Mouse (Mus musculus): ENCODE data around the gene Slc2a8. TPM values are rescaled to one million over a fixed set of nuclear protein-coding genes. Genes with fewer than 3 reads are reported as not detected.

The Slc2a8 gene
- polyA plus RNA-seq, 1 experiment = 4.3 TPM

- TF ChIP-seq GATA1 (IDR thresholded peaks at IDR 0.05; ENCODE audit: low read length) (no peak), TAL1 (IDR thresholded peaks at IDR 0.05; ENCODE audit: low read length) (no peak)
- no peak overlapping the region for H3K4me3 ChIP-seq (replicated peaks)
- H3K27me3 ChIP-seq (ENCODE audit: control insufficient read depth) = peaks cover 15% of the 10 kb centered on the region
- H3K36me3 ChIP-seq (ENCODE audit: control insufficient read depth) = peaks cover 26% of the 10 kb centered on the region
- peaks cover 61% of the 10 kb centered on the region for H3K4me1 ChIP-seq (ENCODE audit: control insufficient read depth)
- H3K9me3 ChIP-seq (ENCODE audit: control insufficient read depth, low read length) = no peaks in the 10 kb centered on the region
Measured at GRCm38 (mm10) chr2:32979675-32980074, 2.2 kb downstream of the Slc2a8 start.

- Histone ChIP-seq H3K9me3 (ENCODE audit: control insufficient read depth, low read length) (no peaks in the 10 kb centered on the region), H3K36me3 (ENCODE audit: control insufficient read depth) (peaks cover 36% of the 10 kb centered on the region), H3K27me3 (ENCODE audit: control insufficient read depth) (peaks cover 7% of the 10 kb centered on the region), H3K4me1 (ENCODE audit: control insufficient read depth) (peaks cover 61% of the 10 kb centered on the region), H3K4me3 (replicated peaks) (no peak overlapping the region)
- no peak for TF ChIP-seq GATA1 (IDR thresholded peaks at IDR 0.05; ENCODE audit: low read length)
- TF ChIP-seq TAL1 (IDR thresholded peaks at IDR 0.05; ENCODE audit: low read length) = no peak
Measured at GRCm38 (mm10) chr2:32978675-32979074, 3.2 kb downstream of the Slc2a8 start.

- no peak for TF ChIP-seq TAL1 (IDR thresholded peaks at IDR 0.05; ENCODE audit: low read length)
- TF ChIP-seq GATA1 (IDR thresholded peaks at IDR 0.05; ENCODE audit: low read length) = no peak
- Histone ChIP-seq H3K9me3 (ENCODE audit: control insufficient read depth, low read length) (no peaks in the 10 kb centered on the region), H3K4me1 (ENCODE audit: control insufficient read depth) (peaks cover 50% of the 10 kb centered on the region), H3K4me3 (replicated peaks) (no peak overlapping the region), H3K27me3 (ENCODE audit: control insufficient read depth) (no peaks in the 10 kb centered on the region), H3K36me3 (ENCODE audit: control insufficient read depth) (peaks cover 50% of the 10 kb centered on the region)
Measured at GRCm38 (mm10) chr2:32977114-32977513, 4.8 kb downstream of the Slc2a8 start.

GRCm38 (mm10) chr2:32974216-32974615 is 7.7 kb downstream of the Slc2a8 start:
- Histone ChIP-seq H3K36me3 (ENCODE audit: control insufficient read depth) (peaks cover 46% of the 10 kb centered on the region), H3K4me1 (ENCODE audit: control insufficient read depth) (peaks cover 23% of the 10 kb centered on the region), H3K4me3 (replicated peaks) (no peak overlapping the region), H3K9me3 (ENCODE audit: control insufficient read depth, low read length) (no peaks in the 10 kb centered on the region), H3K27me3 (ENCODE audit: control insufficient read depth) (no peaks in the 10 kb centered on the region)
- TF ChIP-seq GATA1 (IDR thresholded peaks at IDR 0.05; ENCODE audit: low read length) (no peak), TAL1 (IDR thresholded peaks at IDR 0.05; ENCODE audit: low read length) (no peak)

- H3K4me1 ChIP-seq (ENCODE audit: control insufficient read depth) = peaks cover 24% of the 10 kb centered on the region
- no peak for TF ChIP-seq TAL1 (IDR thresholded peaks at IDR 0.05; ENCODE audit: low read length)
- no peak for TF ChIP-seq GATA1 (IDR thresholded peaks at IDR 0.05; ENCODE audit: low read length)
- H3K9me3 ChIP-seq (ENCODE audit: control insufficient read depth, low read length) = no peaks in the 10 kb centered on the region
- H3K27me3 ChIP-seq (ENCODE audit: control insufficient read depth) = no peaks in the 10 kb centered on the region
- H3K36me3 ChIP-seq (ENCODE audit: control insufficient read depth) = peaks cover 39% of the 10 kb centered on the region
- H3K4me3 ChIP-seq (replicated peaks) = no peak overlapping the region
Measured at GRCm38 (mm10) chr2:32971235-32971634, 10.6 kb downstream of the Slc2a8 start.

GRCm38 (mm10) chr2:32969326-32969725 is 12.6 kb downstream of the Slc2a8 start:
- H3K4me3 ChIP-seq (replicated peaks) = no peak overlapping the region
- peaks cover 28% of the 10 kb centered on the region for H3K36me3 ChIP-seq (ENCODE audit: control insufficient read depth)
- peaks cover 40% of the 10 kb centered on the region for H3K4me1 ChIP-seq (ENCODE audit: control insufficient read depth)
- no peaks in the 10 kb centered on the region for H3K9me3 ChIP-seq (ENCODE audit: control insufficient read depth, low read length)
- TF ChIP-seq GATA1 (IDR thresholded peaks at IDR 0.05; ENCODE audit: low read length) (no peak), TAL1 (IDR thresholded peaks at IDR 0.05; ENCODE audit: low read length) (no peak)
- H3K27me3 ChIP-seq (ENCODE audit: control insufficient read depth) = no peaks in the 10 kb centered on the region

- peaks cover 52% of the 10 kb centered on the region for H3K4me1 ChIP-seq (ENCODE audit: control insufficient read depth)
- no peaks in the 10 kb centered on the region for H3K9me3 ChIP-seq (ENCODE audit: control insufficient read depth, low read length)
- TF ChIP-seq GATA1 (IDR thresholded peaks at IDR 0.05; ENCODE audit: low read length) (no peak), TAL1 (IDR thresholded peaks at IDR 0.05; ENCODE audit: low read length) (no peak)
- no peaks in the 10 kb centered on the region for H3K27me3 ChIP-seq (ENCODE audit: control insufficient read depth)
- H3K4me3 ChIP-seq (replicated peaks) = peak overlapping the region; percentile 68
- H3K36me3 ChIP-seq (ENCODE audit: control insufficient read depth) = peaks cover 28% of the 10 kb centered on the region
Measured at GRCm38 (mm10) chr2:32968024-32968614, 13.8 kb downstream of the Slc2a8 start.

GRCm38 (mm10) chr2:32966689-32967631 is 14.9 kb downstream of the Slc2a8 start:
- no peaks in the 10 kb centered on the region for H3K9me3 ChIP-seq (ENCODE audit: control insufficient read depth, low read length)
- H3K36me3 ChIP-seq (ENCODE audit: control insufficient read depth) = peaks cover 32% of the 10 kb centered on the region
- peak overlapping the region; percentile 68 for H3K4me3 ChIP-seq (replicated peaks)
- H3K27me3 ChIP-seq (ENCODE audit: control insufficient read depth) = no peaks in the 10 kb centered on the region
- TF ChIP-seq TAL1 (IDR thresholded peaks at IDR 0.05; ENCODE audit: low read length) (no peak), GATA1 (IDR thresholded peaks at IDR 0.05; ENCODE audit: low read length) (no peak)
- peaks cover 64% of the 10 kb centered on the region for H3K4me1 ChIP-seq (ENCODE audit: control insufficient read depth)

- Histone ChIP-seq H3K36me3 (ENCODE audit: control insufficient read depth) (peaks cover 32% of the 10 kb centered on the region), H3K9me3 (ENCODE audit: control insufficient read depth, low read length) (no peaks in the 10 kb centered on the region), H3K4me3 (replicated peaks) (peak overlapping the region; percentile 68), H3K27me3 (ENCODE audit: control insufficient read depth) (no peaks in the 10 kb centered on the region), H3K4me1 (ENCODE audit: control insufficient read depth) (peaks cover 70% of the 10 kb centered on the region)
- TF ChIP-seq GATA1 (IDR thresholded peaks at IDR 0.05; ENCODE audit: low read length) (no peak), TAL1 (IDR thresholded peaks at IDR 0.05; ENCODE audit: low read length) (no peak)
Measured at GRCm38 (mm10) chr2:32966184-32966688, 15.6 kb downstream of the Slc2a8 start.
